11 mouse cellular contexts compared by ENCODE assay signal in the genomic region with DNA sequence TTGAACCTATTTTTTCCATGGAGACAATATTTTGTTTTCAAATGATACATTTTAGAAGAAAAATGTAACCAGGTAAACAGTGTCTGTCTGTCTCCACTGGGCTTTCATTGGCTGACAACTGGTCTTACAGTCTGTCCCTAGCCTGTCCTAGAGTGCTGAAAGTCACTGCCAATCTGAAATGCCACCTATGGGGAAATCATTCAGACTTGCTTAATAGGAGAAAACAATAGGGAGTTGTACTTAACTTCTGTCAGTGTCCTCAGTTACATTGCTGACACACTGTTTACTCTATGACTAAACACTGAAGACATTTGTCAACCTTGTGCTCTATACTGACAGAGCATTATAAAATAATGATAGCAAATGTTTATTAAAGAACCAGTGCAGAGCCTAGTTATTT.
"Had no signal": no experiment of that assay in that cellular context is flagged by ENCODE, and none has a peak within 500 bp of the region (broad histone marks: within the 10 kb centered on the region; RNA-seq: fewer than 3 reads in every experiment).

No protein-coding gene starts in this region.

- DNase-seq: retina, postnatal 1 day; right cerebral cortex, adult 18-20 months; right cerebral cortex, postnatal 14 days; right cerebral cortex, postnatal 25 days; right cerebral cortex, postnatal 4 days; spleen, adult 18-20 months; thymus, adult 18-20 months; thymus, adult 2 months; thymus, postnatal 14 days; thymus, postnatal 36 days; thymus, postnatal 4 days had no signal
